Mouse (Mus musculus): ENCODE measurements at regions not wholly inside any gene's neighbourhood (a gene's known extent, or its start where the extent isn't known, plus 50 kb on each side); places are given as distances from the start of the nearest gene placed in this dataset.

- no peak for TF ChIP-seq CTCF (IDR thresholded peaks at IDR 0.05; ENCODE audit: control insufficient read depth, insufficient read depth, insufficient read length)
- TF ChIP-seq USF1 (IDR thresholded peaks at IDR 0.05; ENCODE audit: low read depth): no peak
- no peak for TF ChIP-seq CEBPB (IDR thresholded peaks at IDR 0.05; ENCODE audit: low read depth)
- TF ChIP-seq FOSL1 (IDR thresholded peaks at IDR 0.05; ENCODE audit: insufficient read depth, low read length, poor library complexity, severe bottlenecking): no peak
Observed at GRCm38 (mm10) chr5:51156901-51157300, 410.6 kb downstream of the Ppargc1a start.
